Mouse (Mus musculus): ENCODE results near the gene Bach1. TPM values are rescaled to one million over a fixed set of nuclear protein-coding genes. Genes with fewer than 3 reads are reported as not detected.
A peak's percentile ranks its signal among the peaks of the same experiment; 100 is the strongest.

The Bach1 gene
- total and polyA plus RNA-seq, 3 experiments, result 11.4 to 20.9 (median 13.4) TPM

- dilution Hi-C loops (cut with MboI; ENCODE audit: extremely low pct_ligation_motif_present, extremely low pct_unique_long_range_greater_than_20kb, low sequenced_read_pairs), result no loop called here
- Histone ChIP-seq H3K27me3 (replicated peaks) (no peaks in the 10 kb centered on the region), H3K4me3 (replicated peaks in 1 of 3; ENCODE audit: low read depth in 2 of 3, low read length in 2 of 3, poor library complexity in 1 of 3) (no peak overlapping the region), H3K9ac (ENCODE audit: insufficient read depth, low read depth) (no peak overlapping the region), H3K9me3 (replicated peaks; ENCODE audit: low read length) (no peaks in the 10 kb centered on the region), H3K79me2 (replicated peaks; ENCODE audit: control insufficient read depth, extremely low read depth, insufficient read depth, poor library complexity, severe bottlenecking) (no peaks in the 10 kb centered on the region), H3K4me1 (ENCODE audit: control insufficient read depth in 1 of 2, insufficient read depth in 2 of 2) (peaks cover 4 to 26% of the 10 kb centered on the region in 2 experiments), H3K36me3 (replicated peaks in 1 of 2; ENCODE audit: control insufficient read depth in 1 of 2, insufficient read depth in 1 of 2, low read length in 1 of 2) (no peaks in the 10 kb centered on the region), H3K27ac (ENCODE audit: insufficient read depth, low read depth) (no peak overlapping the region), H3K4me2 (ENCODE audit: insufficient read depth, low read depth, poor library complexity, severe bottlenecking) (no peak overlapping the region)
- in situ Hi-C loops (cut with MboI; ENCODE audit: low pct_ligation_motif_present, low pct_unique_long_range_greater_than_20kb, low sequenced_read_pairs), result no loop called here
- no peak for DNase-seq (ENCODE audit: extremely low read depth)
- TF ChIP-seq EP300 (IDR thresholded peaks at IDR 0.05; ENCODE audit: low read length) (0 out of 2 replicates have a peak, but pooled peaks have one; percentile 13), KAT2A (IDR thresholded peaks at IDR 0.05; ENCODE audit: insufficient replicate concordance, low read length) (no peak)
Measured at GRCm38 (mm10) chr16:87692591-87692990, 6.2 kb upstream of the Bach1 start.

- H3K27me3 ChIP-seq (replicated peaks), result peaks cover 4% of the 10 kb centered on the region
- no peak overlapping the region for H3K9ac ChIP-seq (ENCODE audit: insufficient read depth, low read depth)
- H3K4me1 ChIP-seq (ENCODE audit: control insufficient read depth in 1 of 2, insufficient read depth in 2 of 2), result peaks cover 7 to 22% of the 10 kb centered on the region in 2 experiments
- dilution Hi-C loops (cut with MboI; ENCODE audit: extremely low pct_ligation_motif_present, extremely low pct_unique_long_range_greater_than_20kb, low sequenced_read_pairs), result no loop called here
- peaks cover 33% of the 10 kb centered on the region for H3K79me2 ChIP-seq (replicated peaks; ENCODE audit: control insufficient read depth, extremely low read depth, insufficient read depth, poor library complexity, severe bottlenecking)
- no peak overlapping the region for H3K27ac ChIP-seq (ENCODE audit: insufficient read depth, low read depth)
- H3K4me2 ChIP-seq (ENCODE audit: insufficient read depth, low read depth, poor library complexity, severe bottlenecking), result peak overlapping the region; percentile 60
- TF ChIP-seq MAZ (IDR thresholded peaks at IDR 0.05; ENCODE audit: low read depth, low read length), result no peak
- no peak overlapping the region for H3K4me3 ChIP-seq (replicated peaks in 1 of 3; ENCODE audit: low read depth in 2 of 3, low read length in 2 of 3, poor library complexity in 1 of 3)
- DNase-seq (ENCODE audit: extremely low read depth), result no peak
- in situ Hi-C loops (cut with MboI; ENCODE audit: low pct_ligation_motif_present, low pct_unique_long_range_greater_than_20kb, low sequenced_read_pairs), result no loop called here
- H3K36me3 ChIP-seq (replicated peaks in 1 of 2; ENCODE audit: control insufficient read depth in 1 of 2, insufficient read depth in 1 of 2, low read length in 1 of 2), result peaks cover 0 to 2% of the 10 kb centered on the region in 2 experiments
- no peaks in the 10 kb centered on the region for H3K9me3 ChIP-seq (replicated peaks; ENCODE audit: low read length)
Measured at GRCm38 (mm10) chr16:87697707-87698365, 909 bp upstream of the Bach1 start.

- H3K27ac ChIP-seq (ENCODE audit: insufficient read depth, low read depth), result peak overlapping the region; percentile 72
- peaks cover 12 to 31% of the 10 kb centered on the region in 2 experiments for H3K4me1 ChIP-seq (ENCODE audit: control insufficient read depth in 1 of 2, insufficient read depth in 2 of 2)
- peaks cover 48% of the 10 kb centered on the region for H3K79me2 ChIP-seq (replicated peaks; ENCODE audit: control insufficient read depth, extremely low read depth, insufficient read depth, poor library complexity, severe bottlenecking)
- peak overlapping the region; percentile 96 for H3K9ac ChIP-seq (ENCODE audit: insufficient read depth, low read depth)
- TF ChIP-seq MXI1 (IDR thresholded peaks at IDR 0.05; ENCODE audit: low read depth, low read length) (no peak), ZNF384 (IDR thresholded peaks at IDR 0.05; ENCODE audit: low read depth, low read length) (peak; percentile 78), NRF1 (IDR thresholded peaks at IDR 0.05; ENCODE audit: low read depth, low read length) (no peak), IRF4 (IDR thresholded peaks at IDR 0.05; ENCODE audit: low read depth, low read length) (peak; percentile 22; the same call in 1 of the 2 replicates), ZKSCAN1 (IDR thresholded peaks at IDR 0.05; ENCODE audit: borderline replicate concordance, low read depth, low read length) (no peak), UBTF (IDR thresholded peaks at IDR 0.05; ENCODE audit: low read depth, low read length) (no peak; the same call in 1 of the 2 replicates), SIN3A (IDR thresholded peaks at IDR 0.05; ENCODE audit: low read length) (peak; percentile 43; the same call in 1 of the 2 replicates)
- peaks cover 0 to 7% of the 10 kb centered on the region in 2 experiments for H3K36me3 ChIP-seq (replicated peaks in 1 of 2; ENCODE audit: control insufficient read depth in 1 of 2, insufficient read depth in 1 of 2, low read length in 1 of 2)
- H3K4me3 ChIP-seq (replicated peaks in 1 of 3; ENCODE audit: low read depth in 2 of 3, low read length in 2 of 3, poor library complexity in 1 of 3), result peak overlapping the region; percentile 78 to 87 (median 84)
- peak overlapping the region; percentile 90 for H3K4me2 ChIP-seq (ENCODE audit: insufficient read depth, low read depth, poor library complexity, severe bottlenecking)
- H3K27me3 ChIP-seq (replicated peaks), result peaks cover 4% of the 10 kb centered on the region
- peak; percentile 61 for DNase-seq (ENCODE audit: extremely low read depth)
- dilution Hi-C loops (cut with MboI; ENCODE audit: extremely low pct_ligation_motif_present, extremely low pct_unique_long_range_greater_than_20kb, low sequenced_read_pairs) (no loop called here), in situ Hi-C loops (cut with MboI; ENCODE audit: low pct_ligation_motif_present, low pct_unique_long_range_greater_than_20kb, low sequenced_read_pairs) (no loop called here)
- no peaks in the 10 kb centered on the region for H3K9me3 ChIP-seq (replicated peaks; ENCODE audit: low read length)
Measured at GRCm38 (mm10) chr16:87699306-87699692, 554 bp downstream of the Bach1 start.

Measured in CH12.LX (cell line).